Mouse (Mus musculus) embryonic fibroblast, embryonic 13.5 days (primary cell): Measurements from ENCODE around the gene 4930402F06Rik. TPM values are rescaled to one million over a fixed set of nuclear protein-coding genes. Genes with fewer than 3 reads are reported as not detected.
A peak's percentile ranks its signal among the peaks of the same experiment; 100 is the strongest.

Experiments
- H3K27ac ChIP-seq: 2 replicates; pipeline ENCODE4 v1.5.1; 2012; ENCODE audit warnings: low read length, control low read depth, inconsistent platforms; ENCODE audit not compliant: insufficient read depth
- H3K4me1 ChIP-seq: 2 replicates; pipeline ENCODE4 v1.6.1; 2011; ENCODE audit warnings: low read length; ENCODE audit not compliant: control insufficient read depth, insufficient read depth
- H3K4me3 ChIP-seq: 2 replicates; pipeline ENCODE4 v1.5.1; 2011; ENCODE audit warnings: mild to moderate bottlenecking, control low read depth, low read length; ENCODE audit not compliant: insufficient read depth
- CTCF ChIP-seq: IDR thresholded peaks from 2 replicates; pipeline ENCODE4 v1.5.1; 2011; ENCODE audit warnings: mild to moderate bottlenecking, control low read depth, low read length, moderate library complexity, borderline replicate concordance; ENCODE audit not compliant: insufficient read depth
- POLR2A ChIP-seq: IDR thresholded peaks from 2 replicates; pipeline ENCODE4 v1.6.1; 2011; ENCODE audit warnings: low read depth, mild to moderate bottlenecking, control low read depth, low read length, moderate library complexity
- polyA plus RNA-seq: library from polyadenylated mRNA; stranded (reverse); fragments of >200 nt; gene quantifications from 2 replicates; pipeline ENCODE4 v1.2.4, GENCODE M21; 2011; ENCODE audit warnings: low read depth; ENCODE audit not compliant: missing spikeins, insufficient read length

4930402F06Rik gene
- not detected in 2 replicates for polyA plus RNA-seq

GRCm38 (mm10) chr2:35397096-35397495, at the start of gene 4930402F06Rik:
Gene 4930402F06Rik (minus strand): TSS chr2:35397175.
- Histone ChIP-seq H3K4me1 (peaks cover 2% of the 10 kb centered on the region; the same call in 1 of the 2 replicates), H3K27ac (no peak within 1 kb of the TSS), H3K4me3 (no peak within 1 kb of the TSS)
- no peak for TF ChIP-seq POLR2A

DNA sequence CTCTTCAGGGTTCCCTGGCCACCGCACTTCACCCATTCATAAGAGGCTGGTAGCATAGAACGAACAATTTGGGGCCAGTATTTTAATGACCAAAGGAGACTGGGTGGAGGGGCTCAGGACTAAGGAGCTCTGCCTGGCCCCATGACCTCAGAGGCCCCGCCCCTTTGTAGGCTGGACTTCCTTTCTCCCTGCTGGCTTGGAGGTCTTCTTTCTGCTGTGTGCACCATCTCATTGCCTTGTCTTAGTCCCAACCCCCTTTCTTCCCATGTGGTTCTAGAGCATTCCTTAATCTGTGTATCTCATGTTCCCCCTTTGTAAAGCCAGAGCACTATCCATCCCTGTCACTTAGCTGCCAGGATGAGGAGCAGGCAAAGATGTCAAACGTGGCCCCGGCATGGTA, 49.3 kb upstream of the 4930402F06Rik start:
- H3K27ac ChIP-seq = no peak overlapping the region
- no peak overlapping the region for H3K4me3 ChIP-seq
- TF ChIP-seq POLR2A (no peak), CTCF (no peak)
- H3K4me1 ChIP-seq = peaks cover 46% of the 10 kb centered on the region

GRCm38 (mm10) chr2:35445610-35446009, 48.6 kb upstream of the 4930402F06Rik start:
- no peak overlapping the region for H3K27ac ChIP-seq
- TF ChIP-seq POLR2A (no peak), CTCF (no peak)
- peaks cover 46% of the 10 kb centered on the region for H3K4me1 ChIP-seq
- H3K4me3 ChIP-seq = no peak overlapping the region

DNA sequence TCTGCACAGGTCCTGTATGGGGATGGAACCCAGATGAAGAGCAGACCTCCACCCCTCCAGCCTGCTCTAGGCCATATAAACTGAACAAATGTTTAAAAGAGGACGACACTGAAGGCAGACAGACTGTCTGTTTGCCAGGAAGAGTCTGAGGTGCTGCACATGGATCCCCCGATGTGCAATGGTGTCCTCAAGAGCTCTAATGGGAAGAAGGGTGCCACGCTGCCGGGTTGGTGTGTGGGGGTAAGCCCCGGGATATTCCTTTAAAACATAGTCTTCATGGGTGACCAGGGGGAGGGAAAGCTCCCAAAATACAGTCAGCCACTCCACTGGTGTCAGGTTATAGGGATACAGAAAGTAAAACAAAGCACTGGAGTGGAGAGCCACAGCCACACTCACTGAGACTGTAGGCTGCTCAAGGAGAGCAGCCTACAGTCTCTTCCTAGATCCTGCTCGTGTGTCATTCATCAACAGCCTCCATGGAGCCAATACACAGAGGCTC, 47.8 kb upstream of the 4930402F06Rik start:
- H3K27ac ChIP-seq = 0 out of 2 replicates have a peak overlapping the region, but pooled peaks have one; percentile 42
- peaks cover 45% of the 10 kb centered on the region for H3K4me1 ChIP-seq
- TF ChIP-seq CTCF (no peak), POLR2A (no peak)
- no peak overlapping the region for H3K4me3 ChIP-seq

DNA sequence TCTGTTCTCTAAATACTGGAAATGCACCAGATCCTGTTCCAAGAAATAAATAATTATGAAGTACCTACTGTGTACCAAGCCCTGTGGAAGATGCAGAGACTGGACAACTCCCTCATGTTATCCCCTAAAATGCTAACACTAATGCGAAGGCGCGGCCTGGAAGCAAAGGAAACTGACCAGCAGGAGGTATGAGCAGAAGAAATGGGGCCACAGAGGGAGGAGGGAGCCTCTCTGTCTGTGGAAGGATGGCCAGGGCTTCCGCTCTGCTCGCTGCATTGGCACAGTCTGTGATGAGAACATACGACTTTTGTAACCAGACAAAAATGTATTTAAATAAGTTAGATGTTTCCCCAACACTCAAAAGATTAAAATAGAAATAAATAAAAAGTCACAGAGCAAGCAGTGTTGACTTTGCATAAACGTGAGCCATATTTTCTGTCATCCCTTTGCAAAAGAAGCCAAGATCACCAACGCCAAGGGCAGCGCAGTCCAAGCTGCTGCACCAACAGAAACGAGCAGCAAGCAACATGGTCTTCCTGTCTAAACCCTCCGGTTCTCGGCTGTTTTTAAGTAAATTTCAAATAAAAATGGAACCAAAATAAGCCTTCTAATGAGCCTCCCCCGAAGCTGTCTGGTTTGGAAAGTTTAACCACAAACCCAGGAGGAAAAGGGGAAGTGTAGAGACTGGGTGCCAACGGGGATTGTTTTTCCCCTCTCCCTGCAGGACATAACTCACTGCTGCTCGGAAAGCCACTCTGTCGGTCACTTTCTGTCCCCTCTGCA, 47.2 kb upstream of the 4930402F06Rik start:
- TF ChIP-seq POLR2A (no peak), CTCF (no peak)
- Histone ChIP-seq H3K4me3 (no peak overlapping the region), H3K4me1 (peaks cover 44% of the 10 kb centered on the region), H3K27ac (0 out of 2 replicates have a peak overlapping the region, but pooled peaks have one; percentile 42)

GRCm38 (mm10) chr2:35443325-35443724, 46.4 kb upstream of the 4930402F06Rik start:
- Histone ChIP-seq H3K27ac (no peak overlapping the region), H3K4me3 (no peak overlapping the region), H3K4me1 (peaks cover 36% of the 10 kb centered on the region)
- TF ChIP-seq CTCF (no peak), POLR2A (no peak)

DNA sequence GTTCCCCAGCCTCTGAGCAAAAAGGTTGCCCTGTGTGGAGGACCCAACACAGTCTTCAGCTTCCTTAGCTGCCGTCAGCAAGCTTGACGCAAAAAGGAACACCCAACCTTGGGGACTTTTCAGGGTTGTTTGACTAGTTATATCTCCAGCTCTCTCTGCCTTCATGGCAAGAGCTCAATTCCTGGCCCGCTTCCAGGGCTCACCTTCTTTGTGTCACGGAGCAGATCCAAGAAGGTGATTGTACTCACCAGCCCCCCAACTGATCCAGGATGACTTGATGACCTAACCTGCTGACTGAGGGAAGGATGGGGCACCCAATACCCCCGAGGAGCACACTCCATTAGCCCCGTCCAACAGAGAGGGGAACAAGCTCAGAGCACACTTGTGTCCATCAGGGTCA, 45.1 kb upstream of the 4930402F06Rik start:
- no peak for TF ChIP-seq CTCF
- TF ChIP-seq POLR2A = no peak
- H3K4me3 ChIP-seq = no peak overlapping the region
- no peak overlapping the region for H3K27ac ChIP-seq
- peaks cover 23% of the 10 kb centered on the region for H3K4me1 ChIP-seq

GRCm38 (mm10) chr2:35441419-35441818, 44.4 kb upstream of the 4930402F06Rik start:
- no peak overlapping the region for H3K27ac ChIP-seq

GRCm38 (mm10) chr2:35440480-35440879, 43.5 kb upstream of the 4930402F06Rik start:
- Histone ChIP-seq H3K4me3 (no peak overlapping the region), H3K4me1 (peaks cover 15% of the 10 kb centered on the region), H3K27ac (no peak overlapping the region)
- no peak for TF ChIP-seq CTCF
- no peak for TF ChIP-seq POLR2A

More at GRCm38 (mm10) chr2:35441419-35441818, 44.4 kb upstream of the 4930402F06Rik start:
- no peak for TF ChIP-seq CTCF
- no peak for TF ChIP-seq POLR2A
- H3K4me3 ChIP-seq = no peak overlapping the region
- H3K4me1 ChIP-seq = peaks cover 21% of the 10 kb centered on the region

DNA sequence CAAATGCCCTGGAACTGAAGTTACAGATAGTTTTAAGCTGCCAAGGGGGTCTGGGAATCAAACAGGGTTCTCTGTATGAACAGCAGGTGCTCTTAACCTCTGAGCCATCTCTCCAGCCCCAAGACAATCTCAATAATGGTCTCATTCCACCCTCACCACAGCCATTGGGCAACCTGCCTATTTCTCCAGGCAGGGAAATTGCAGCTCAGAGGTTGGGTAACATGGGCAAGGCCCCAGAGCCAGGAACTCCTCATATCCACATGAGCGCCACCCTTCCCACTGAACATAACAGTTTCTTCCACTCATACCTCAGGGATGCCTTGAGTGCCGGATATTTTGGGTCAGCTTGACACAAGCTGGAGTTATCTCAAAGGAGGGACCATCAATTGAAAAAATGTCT, 40.8 kb upstream of the 4930402F06Rik start:
- Histone ChIP-seq H3K4me3 (no peak overlapping the region), H3K27ac (no peak overlapping the region)
- TF ChIP-seq POLR2A = no peak
- no peak for TF ChIP-seq CTCF

More for the DNA sequence above, 40.8 kb upstream of the 4930402F06Rik start:
- H3K4me1 ChIP-seq = peaks cover 9% of the 10 kb centered on the region
